Comparison of ENCODE assay signal across 17 mouse cellular contexts in genomic region chr11:19599433-19599832, GRCm38 (mm10).
"Had no signal": no experiment of that assay in that cellular context is flagged by ENCODE, and none has a peak within 500 bp of the region (broad histone marks: within the 10 kb centered on the region; RNA-seq: fewer than 3 reads in every experiment).

No protein-coding gene starts in this region.

- H3K9ac ChIP-seq: limb, embryonic 12.5 days; limb, embryonic 15.5 days; liver, embryonic 14.5 days; liver, postnatal 0 days; lung, embryonic 14.5 days; neural tube, embryonic 12.5 days; neural tube, embryonic 15.5 days had no signal

- H3K27ac ChIP-seq: limb, embryonic 12.5 days; limb, embryonic 15.5 days; liver, embryonic 14.5 days; macrophage; neural tube, embryonic 12.5 days; neural tube, embryonic 15.5 days had no signal

- H3K4me3 ChIP-seq: limb, embryonic 12.5 days; limb, embryonic 15.5 days; neural tube, embryonic 12.5 days; neural tube, embryonic 15.5 days had no signal

- H3K9me3 ChIP-seq: limb, embryonic 12.5 days; limb, embryonic 15.5 days; neural tube, embryonic 12.5 days; neural tube, embryonic 15.5 days had no signal

- H3K4me2 ChIP-seq: limb, embryonic 12.5 days; limb, embryonic 15.5 days; liver, embryonic 11.5 days; lung, embryonic 14.5 days; neural tube, embryonic 12.5 days; neural tube, embryonic 15.5 days had no signal

- H3K4me1 ChIP-seq: neural tube, embryonic 12.5 days had no signal

- ATAC-seq: liver, postnatal 0 days; lung, postnatal 0 days had no signal

- H3K36me3 ChIP-seq: limb, embryonic 12.5 days; limb, embryonic 15.5 days; neural tube, embryonic 12.5 days; neural tube, embryonic 15.5 days had no signal

- DNase-seq: kidney, adult 9 months; kidney, postnatal 14 days; kidney, postnatal 4 days; left cerebral cortex, postnatal 4 days; liver, postnatal 0 days; lung, embryonic 14.5 days; right cerebral cortex, adult 18-20 months; thymus, adult 18-20 months; thymus, postnatal 36 days had no signal

- H3K27me3 ChIP-seq: limb, embryonic 12.5 days; limb, embryonic 15.5 days; neural tube, embryonic 12.5 days; neural tube, embryonic 15.5 days had no signal
